Mouse (Mus musculus): ENCODE measurements around the gene Slc26a8. TPM values are rescaled to one million over a fixed set of nuclear protein-coding genes. Genes with fewer than 3 reads are reported as not detected.

The Slc26a8 gene
- polyA plus RNA-seq, 1 experiment from 2014 or later: 0.22 TPM

- ATAC-seq (ENCODE audit: insufficient number of reproducible peaks, low FRiP score): 0 out of 2 replicates have a peak, but pooled peaks have one; percentile 33
- H3K36me3 ChIP-seq: peaks cover 38% of the 10 kb centered on the region
- H3K4me1 ChIP-seq (replicated peaks): peaks cover 38% of the 10 kb centered on the region
- 43% methylated on average over 6 of the region's 6 CpGs for WGBS
- peaks cover 4% of the 10 kb centered on the region; the same call in 1 of the 2 replicates for H3K9me3 ChIP-seq (replicated peaks)
- no peaks in the 10 kb centered on the region for H3K27me3 ChIP-seq (replicated peaks)
- H3K4me3 ChIP-seq: no peak overlapping the region
- H3K27ac ChIP-seq (ENCODE audit: poor library complexity, severe bottlenecking): no peak overlapping the region; the same call in 1 of the 2 replicates
- H3K4me2 ChIP-seq: peak overlapping the region; percentile 38
- H3K9ac ChIP-seq: no peak overlapping the region
Observed at GRCm38 (mm10) chr17:28712305-28712704, 22.3 kb upstream of the Slc26a8 start.

GRCm38 (mm10) chr17:28711237-28711636 is 21.2 kb upstream of the Slc26a8 start:
- Histone ChIP-seq H3K27ac (ENCODE audit: poor library complexity, severe bottlenecking) (no peak overlapping the region), H3K36me3 (peaks cover 27% of the 10 kb centered on the region), H3K4me3 (no peak overlapping the region), H3K4me1 (replicated peaks) (peaks cover 46% of the 10 kb centered on the region), H3K9ac (no peak overlapping the region), H3K27me3 (replicated peaks) (no peaks in the 10 kb centered on the region), H3K9me3 (replicated peaks) (peaks cover 4% of the 10 kb centered on the region; the same call in 1 of the 2 replicates), H3K4me2 (no peak overlapping the region)
- ATAC-seq (ENCODE audit: insufficient number of reproducible peaks, low FRiP score): no peak
- WGBS: 88% methylated on average over 6 of the region's 6 CpGs

- Histone ChIP-seq H3K4me2 (no peak overlapping the region), H3K4me3 (no peak overlapping the region), H3K36me3 (peaks cover 23% of the 10 kb centered on the region), H3K27me3 (replicated peaks) (no peaks in the 10 kb centered on the region), H3K9me3 (replicated peaks) (peaks cover 4% of the 10 kb centered on the region; the same call in 1 of the 2 replicates), H3K9ac (no peak overlapping the region), H3K4me1 (replicated peaks) (peaks cover 42% of the 10 kb centered on the region), H3K27ac (ENCODE audit: poor library complexity, severe bottlenecking) (no peak overlapping the region)
- ATAC-seq (ENCODE audit: insufficient number of reproducible peaks, low FRiP score): no peak
- 87% methylated on average over 8 of the region's 8 CpGs for WGBS
Observed at GRCm38 (mm10) chr17:28710291-28710688, 20.3 kb upstream of the Slc26a8 start.

- 83% methylated on average over 8 of the region's 8 CpGs for WGBS
- Histone ChIP-seq H3K27ac (ENCODE audit: poor library complexity, severe bottlenecking) (no peak overlapping the region), H3K9ac (no peak overlapping the region), H3K27me3 (replicated peaks) (no peaks in the 10 kb centered on the region), H3K4me2 (no peak overlapping the region), H3K4me1 (replicated peaks) (peaks cover 48% of the 10 kb centered on the region), H3K4me3 (no peak overlapping the region), H3K9me3 (replicated peaks) (peaks cover 4% of the 10 kb centered on the region; the same call in 1 of the 2 replicates), H3K36me3 (peaks cover 20% of the 10 kb centered on the region)
- no peak for ATAC-seq (ENCODE audit: insufficient number of reproducible peaks, low FRiP score)
Observed at GRCm38 (mm10) chr17:28709552-28710290, 19.7 kb upstream of the Slc26a8 start.

- 59% methylated on average over 2 of the region's 2 CpGs for WGBS
- H3K4me2 ChIP-seq: no peak overlapping the region
Observed at GRCm38 (mm10) chr17:28708989-28709388, 19.0 kb upstream of the Slc26a8 start.

GRCm38 (mm10) chr17:28707816-28708215 is 17.8 kb upstream of the Slc26a8 start:
- Histone ChIP-seq H3K9me3 (replicated peaks) (no peaks in the 10 kb centered on the region), H3K27ac (ENCODE audit: poor library complexity, severe bottlenecking) (no peak overlapping the region), H3K9ac (no peak overlapping the region), H3K36me3 (0 out of 2 replicates have a peak, but pooled peaks cover 8% of the 10 kb centered on the region), H3K4me3 (no peak overlapping the region), H3K27me3 (replicated peaks) (no peaks in the 10 kb centered on the region), H3K4me2 (no peak overlapping the region), H3K4me1 (replicated peaks) (peaks cover 48% of the 10 kb centered on the region)
- 96% methylated on average over 2 of the region's 2 CpGs for WGBS
- no peak for ATAC-seq (ENCODE audit: insufficient number of reproducible peaks, low FRiP score)

More at GRCm38 (mm10) chr17:28708989-28709388, 19.0 kb upstream of the Slc26a8 start:
- no peak overlapping the region for H3K9ac ChIP-seq
- peaks cover 49% of the 10 kb centered on the region for H3K4me1 ChIP-seq (replicated peaks)
- H3K27ac ChIP-seq (ENCODE audit: poor library complexity, severe bottlenecking): no peak overlapping the region
- H3K36me3 ChIP-seq: peaks cover 12% of the 10 kb centered on the region
- no peaks in the 10 kb centered on the region for H3K27me3 ChIP-seq (replicated peaks)
- ATAC-seq (ENCODE audit: insufficient number of reproducible peaks, low FRiP score): no peak
- peaks cover 2% of the 10 kb centered on the region; the same call in 1 of the 2 replicates for H3K9me3 ChIP-seq (replicated peaks)
- no peak overlapping the region for H3K4me3 ChIP-seq

GRCm38 (mm10) chr17:28707136-28707627 is 17.1 kb upstream of the Slc26a8 start:
- Histone ChIP-seq H3K4me3 (no peak overlapping the region), H3K9me3 (replicated peaks) (no peaks in the 10 kb centered on the region), H3K4me1 (replicated peaks) (peaks cover 48% of the 10 kb centered on the region), H3K9ac (no peak overlapping the region), H3K4me2 (no peak overlapping the region), H3K27ac (ENCODE audit: poor library complexity, severe bottlenecking) (no peak overlapping the region), H3K27me3 (replicated peaks) (no peaks in the 10 kb centered on the region), H3K36me3 (0 out of 2 replicates have a peak, but pooled peaks cover 8% of the 10 kb centered on the region)
- no peak for ATAC-seq (ENCODE audit: insufficient number of reproducible peaks, low FRiP score)
- 89% methylated on average over 3 of the region's 3 CpGs for WGBS

GRCm38 (mm10) chr17:28706697-28707096 is 16.7 kb upstream of the Slc26a8 start:
- 12% methylated on average over 1 of the region's 1 CpGs for WGBS

DNA sequence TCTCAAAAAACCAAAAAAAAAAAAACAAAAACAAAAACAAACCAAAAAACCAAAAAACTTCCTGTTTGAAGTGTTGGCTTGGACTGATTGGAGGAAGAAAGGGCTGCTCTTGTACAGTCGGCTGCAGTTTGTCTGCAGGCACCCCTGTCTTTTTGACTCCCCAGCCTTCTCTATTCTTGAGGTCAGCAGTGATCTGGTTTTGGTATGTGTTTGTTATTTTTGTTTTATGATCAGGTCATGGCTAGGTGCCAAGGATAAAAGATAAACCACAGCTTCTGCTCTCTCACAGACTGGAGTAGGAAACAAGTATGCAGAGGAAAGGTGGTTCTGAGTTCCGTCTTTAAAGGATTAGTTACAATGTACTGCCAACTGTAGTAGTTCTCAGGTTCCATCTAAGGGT is 12.6 kb upstream of the Slc26a8 start:
- no peaks in the 10 kb centered on the region for H3K9me3 ChIP-seq (replicated peaks)
- no peak for ATAC-seq (ENCODE audit: insufficient number of reproducible peaks, low FRiP score)
- 0 out of 2 replicates have a peak overlapping the region, but pooled peaks have one; percentile 47 for H3K27ac ChIP-seq (ENCODE audit: poor library complexity, severe bottlenecking)
- H3K4me2 ChIP-seq: no peak overlapping the region
- H3K4me3 ChIP-seq: no peak overlapping the region
- no peak overlapping the region for H3K9ac ChIP-seq
- peaks cover 12% of the 10 kb centered on the region for H3K36me3 ChIP-seq
- H3K27me3 ChIP-seq (replicated peaks): no peaks in the 10 kb centered on the region
- H3K4me1 ChIP-seq (replicated peaks): peaks cover 44% of the 10 kb centered on the region
- WGBS: 45% methylated on average over 2 of the region's 2 CpGs

More at GRCm38 (mm10) chr17:28706697-28707096, 16.7 kb upstream of the Slc26a8 start:
- H3K27me3 ChIP-seq (replicated peaks): no peaks in the 10 kb centered on the region
- no peak overlapping the region for H3K4me2 ChIP-seq
- no peaks in the 10 kb centered on the region for H3K9me3 ChIP-seq (replicated peaks)
- ATAC-seq (ENCODE audit: insufficient number of reproducible peaks, low FRiP score): no peak
- H3K27ac ChIP-seq (ENCODE audit: poor library complexity, severe bottlenecking): no peak overlapping the region
- no peak overlapping the region for H3K9ac ChIP-seq
- peaks cover 47% of the 10 kb centered on the region for H3K4me1 ChIP-seq (replicated peaks)
- no peak overlapping the region for H3K4me3 ChIP-seq
- peaks cover 10% of the 10 kb centered on the region for H3K36me3 ChIP-seq

DNA sequence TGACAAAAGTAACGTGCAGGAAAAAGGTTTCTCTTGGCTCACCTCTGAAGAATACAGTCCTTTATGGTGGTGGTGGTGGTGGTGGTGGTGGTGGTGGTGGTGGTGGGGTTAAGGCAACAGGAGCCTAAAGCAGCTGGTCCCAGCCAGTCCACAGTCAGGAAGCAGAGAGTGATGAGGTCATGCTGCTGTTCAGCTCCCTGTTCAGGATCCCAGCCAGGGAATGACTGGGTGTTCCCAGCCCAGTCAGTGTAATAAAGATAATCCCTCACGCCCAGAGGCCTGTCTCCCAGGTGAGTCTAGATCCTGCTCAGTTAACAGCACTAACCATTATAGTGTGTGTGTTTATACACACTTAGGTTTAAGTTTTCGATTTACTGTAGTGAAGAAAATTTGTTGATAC is 11.7 kb upstream of the Slc26a8 start:
- H3K9ac ChIP-seq: no peak overlapping the region
- H3K9me3 ChIP-seq (replicated peaks): no peaks in the 10 kb centered on the region
- H3K4me1 ChIP-seq (replicated peaks): peaks cover 47% of the 10 kb centered on the region
- H3K4me2 ChIP-seq: no peak overlapping the region
- H3K4me3 ChIP-seq: no peak overlapping the region
- H3K36me3 ChIP-seq: peaks cover 12% of the 10 kb centered on the region
- ATAC-seq (ENCODE audit: insufficient number of reproducible peaks, low FRiP score): no peak
- 76% methylated on average over 3 of the region's 3 CpGs for WGBS
- H3K27me3 ChIP-seq (replicated peaks): no peaks in the 10 kb centered on the region
- H3K27ac ChIP-seq (ENCODE audit: poor library complexity, severe bottlenecking): no peak overlapping the region

DNA sequence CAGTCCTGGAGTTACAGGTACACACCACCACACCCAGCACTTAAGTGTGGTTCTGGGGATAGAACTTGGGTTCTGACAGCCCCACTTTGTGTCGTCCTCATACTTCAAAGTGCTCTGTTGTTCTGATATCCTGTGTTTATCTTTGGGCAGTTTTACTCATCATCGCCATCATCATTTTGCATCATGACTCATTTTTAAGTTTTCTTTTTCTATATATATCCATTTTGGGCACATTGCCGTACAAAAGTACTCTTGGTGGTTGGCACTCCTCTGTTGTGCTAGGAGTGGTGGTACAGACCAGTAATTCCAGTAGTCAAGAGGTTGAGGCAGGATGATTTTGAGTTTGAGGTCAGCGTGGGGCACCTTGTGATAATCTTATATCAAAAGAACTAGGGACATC is 11.1 kb upstream of the Slc26a8 start:
- Histone ChIP-seq H3K9ac (no peak overlapping the region), H3K27me3 (replicated peaks) (no peaks in the 10 kb centered on the region), H3K36me3 (peaks cover 12% of the 10 kb centered on the region), H3K9me3 (replicated peaks) (no peaks in the 10 kb centered on the region), H3K4me3 (no peak overlapping the region), H3K27ac (ENCODE audit: poor library complexity, severe bottlenecking) (no peak overlapping the region), H3K4me1 (replicated peaks) (peaks cover 50% of the 10 kb centered on the region), H3K4me2 (no peak overlapping the region)
- ATAC-seq (ENCODE audit: insufficient number of reproducible peaks, low FRiP score): no peak
- WGBS: 88% methylated on average over 4 of the region's 4 CpGs
